Mouse (Mus musculus) layer of hippocampus, postnatal 10 days (tissue): Measurements from ENCODE around the gene Ctc1. TPM values are rescaled to one million over a fixed set of nuclear protein-coding genes. Genes with fewer than 3 reads are reported as not detected.

Experiments
- DNase-seq, 2 experiments: peaks; one replicate each; pipeline ENCODE4 v3.0.0; 2021; ENCODE audit warnings: low spot score in 2 of 2
- total RNA-seq, 2 experiments: library from RNA; stranded (reverse); gene quantifications; 2 replicates each; pipeline ENCODE4 v1.2.3; 2021

The Ctc1 gene
- total RNA-seq, 2 experiments from 2014 or later: 41.1 to 50.7 TPM

DNA sequence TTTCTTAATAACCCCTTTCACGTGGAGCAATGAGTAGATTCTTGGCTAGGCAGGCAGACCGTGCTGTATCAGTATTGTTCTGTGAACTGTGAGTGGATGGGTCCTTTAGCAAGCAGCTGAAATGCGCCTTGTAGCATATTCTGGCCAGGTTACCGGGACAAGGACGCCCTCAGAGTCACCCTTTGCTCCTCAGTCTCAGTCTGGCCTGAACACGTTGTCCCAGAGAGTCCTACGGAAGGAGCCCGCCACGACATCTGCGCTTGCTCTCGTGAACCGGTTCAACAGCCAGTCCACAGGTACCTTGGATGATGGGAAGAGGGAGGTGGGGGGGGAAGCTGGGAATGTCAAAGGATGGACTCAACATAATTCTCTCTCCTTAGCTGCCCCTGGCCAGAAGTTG lies 31.9 kb downstream of the Ctc1 start:
- DNase-seq: no peak

DNA sequence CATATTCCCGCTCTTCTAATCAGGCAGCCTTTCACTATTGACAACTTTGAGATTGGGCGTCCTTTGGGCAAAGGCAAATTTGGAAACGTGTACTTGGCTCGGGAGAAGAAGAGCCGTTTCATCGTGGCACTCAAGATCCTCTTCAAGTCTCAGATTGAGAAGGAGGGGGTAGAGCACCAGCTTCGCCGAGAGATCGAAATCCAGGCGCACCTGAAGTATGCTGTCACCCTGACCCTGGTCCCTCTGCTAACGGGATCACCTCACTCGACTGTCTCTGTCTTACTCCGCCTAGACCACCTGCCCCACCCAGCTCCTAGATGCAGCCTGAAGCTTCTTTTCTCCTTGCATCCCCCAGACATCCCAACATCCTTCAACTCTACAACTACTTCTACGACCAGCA lies 32.4 kb downstream of the Ctc1 start:
- no peak for DNase-seq

DNA sequence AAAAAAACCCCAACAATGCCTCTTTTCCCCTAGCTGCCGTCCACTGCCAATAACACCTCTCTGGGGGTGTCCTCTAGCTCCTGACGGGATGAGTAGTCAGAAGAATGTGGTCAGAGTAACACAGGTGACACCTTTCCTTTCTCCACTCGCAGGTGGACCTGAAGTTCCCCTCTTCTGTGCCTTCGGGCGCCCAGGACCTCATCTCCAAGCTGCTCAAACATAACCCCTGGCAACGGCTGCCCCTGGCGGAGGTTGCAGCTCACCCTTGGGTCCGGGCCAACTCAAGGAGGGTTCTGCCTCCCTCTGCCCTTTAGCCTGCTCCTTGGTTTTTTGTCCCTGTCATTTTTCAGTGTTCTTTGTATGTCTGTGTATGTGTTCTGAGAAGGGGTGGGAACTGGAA lies 35.0 kb downstream of the Ctc1 start:
- DNase-seq: no peak

DNA sequence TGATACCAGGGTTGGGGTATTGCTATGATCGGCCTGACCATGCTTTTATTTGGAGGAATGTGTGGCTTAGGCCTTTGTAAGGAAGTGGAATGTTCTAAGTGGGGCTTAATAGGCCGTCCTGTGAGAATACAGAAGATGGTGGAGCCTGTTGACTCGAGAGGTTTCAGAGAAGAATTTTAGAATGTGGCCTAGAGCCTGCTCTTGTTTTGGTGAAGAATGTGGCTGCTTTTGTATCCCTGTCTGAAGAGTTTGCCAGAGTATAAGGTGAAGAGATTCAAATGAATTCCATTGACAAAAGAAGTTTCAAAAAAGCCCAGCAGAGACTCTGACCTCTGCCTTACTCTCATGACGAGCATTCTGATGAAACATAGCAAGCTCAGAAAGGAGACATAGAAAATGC lies 36.1 kb downstream of the Ctc1 start:
- no peak for DNase-seq

DNA sequence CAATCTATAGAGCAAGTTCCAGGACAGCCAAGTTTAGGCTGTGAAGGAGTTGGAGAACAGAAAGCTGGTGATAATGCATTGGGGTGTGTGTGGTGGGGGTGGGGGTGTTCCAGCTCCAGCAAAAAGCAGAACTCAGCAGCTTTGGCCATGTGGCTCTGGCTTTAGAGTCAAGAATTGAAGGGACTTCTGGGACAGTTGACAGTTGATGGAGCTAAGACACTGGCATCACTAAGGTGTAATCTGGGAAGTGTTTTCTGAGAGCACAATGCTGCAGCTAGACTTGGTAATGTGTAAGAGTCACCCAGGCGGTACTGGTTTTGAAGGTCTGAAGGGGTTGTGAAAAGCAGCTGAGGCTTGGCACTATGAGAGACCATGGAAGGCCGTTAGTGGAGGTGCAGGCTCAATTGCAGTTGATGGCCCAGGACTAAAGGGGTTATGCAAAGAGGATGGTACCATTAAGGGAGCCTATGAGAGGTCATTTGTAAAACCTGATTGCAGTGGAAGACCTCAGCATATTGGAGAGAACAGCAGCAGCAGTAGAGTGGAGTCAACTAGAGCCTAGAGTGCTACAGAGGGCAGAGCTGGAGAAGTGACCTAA lies 37.2 kb downstream of the Ctc1 start:
- DNase-seq: no peak

DNA sequence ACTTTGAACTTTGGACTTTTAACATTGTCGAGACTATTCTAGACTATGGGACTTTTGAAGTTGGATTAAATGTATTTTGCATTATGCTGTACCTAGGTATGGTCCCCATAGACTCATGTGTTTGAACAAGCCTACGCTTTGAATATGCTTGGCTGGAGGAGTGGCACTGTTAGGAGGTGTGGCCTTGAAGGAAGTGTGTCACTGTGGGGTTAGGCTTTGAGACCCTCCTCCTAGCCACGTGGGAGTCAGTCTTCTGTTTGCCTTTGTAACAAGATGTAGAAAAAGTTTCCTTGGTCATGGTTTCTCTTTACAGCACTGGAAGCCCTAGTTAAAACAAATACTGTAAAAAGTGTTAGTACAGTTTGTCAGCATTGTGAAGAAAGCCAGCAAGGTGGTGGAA lies 38.1 kb downstream of the Ctc1 start:
- DNase-seq: no peak

DNA sequence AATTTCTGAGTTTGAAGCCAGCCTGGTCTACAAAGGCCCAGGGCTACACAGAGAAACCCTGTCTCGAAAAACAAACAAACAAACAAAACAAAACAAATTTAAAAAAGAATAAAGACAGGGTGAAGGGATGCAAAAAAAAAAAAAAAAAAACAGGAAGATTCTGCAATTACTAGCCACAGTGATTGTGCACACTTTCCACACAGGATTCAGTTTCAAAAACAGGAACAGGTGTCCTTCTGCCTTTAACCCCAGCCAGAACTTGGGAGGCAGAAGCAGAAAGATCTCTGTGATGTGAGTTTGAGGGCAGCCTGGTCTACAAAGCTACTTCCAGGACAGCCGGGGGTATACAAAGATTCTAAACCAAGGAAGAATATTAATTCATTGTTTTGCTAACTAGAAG lies 42.6 kb downstream of the Ctc1 start:
- no peak for DNase-seq

DNA sequence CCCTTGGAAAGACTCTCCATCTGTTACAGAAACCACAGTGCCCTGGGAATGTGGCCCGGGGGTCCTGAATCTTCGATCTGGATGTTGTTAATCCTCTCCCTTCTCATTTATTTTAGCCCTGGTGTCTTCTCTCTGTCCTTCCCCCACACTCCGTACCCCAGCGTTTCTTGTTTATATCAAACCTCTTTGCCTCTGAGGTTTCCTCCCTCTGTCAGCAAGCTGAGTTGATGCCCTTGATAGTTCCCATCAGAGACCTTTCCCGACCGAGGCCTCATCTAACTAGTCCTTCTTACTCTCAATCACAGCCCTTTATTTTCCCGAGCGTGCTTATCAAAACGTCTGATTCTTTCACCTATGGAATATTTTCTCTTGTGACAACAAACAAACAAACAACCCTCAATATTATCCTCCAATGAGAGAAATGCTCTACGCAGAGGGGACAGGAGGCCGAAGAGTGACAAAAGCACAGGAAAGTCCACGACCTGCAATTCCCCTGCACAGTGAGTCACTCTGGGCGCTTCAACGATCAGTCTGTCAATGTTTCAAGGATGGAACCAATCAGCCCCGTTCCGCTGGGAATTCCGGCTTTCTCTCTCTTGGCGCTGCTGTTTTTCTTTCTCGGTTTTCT lies 43.1 kb downstream of the Ctc1 start:
- DNase-seq: no peak

DNA sequence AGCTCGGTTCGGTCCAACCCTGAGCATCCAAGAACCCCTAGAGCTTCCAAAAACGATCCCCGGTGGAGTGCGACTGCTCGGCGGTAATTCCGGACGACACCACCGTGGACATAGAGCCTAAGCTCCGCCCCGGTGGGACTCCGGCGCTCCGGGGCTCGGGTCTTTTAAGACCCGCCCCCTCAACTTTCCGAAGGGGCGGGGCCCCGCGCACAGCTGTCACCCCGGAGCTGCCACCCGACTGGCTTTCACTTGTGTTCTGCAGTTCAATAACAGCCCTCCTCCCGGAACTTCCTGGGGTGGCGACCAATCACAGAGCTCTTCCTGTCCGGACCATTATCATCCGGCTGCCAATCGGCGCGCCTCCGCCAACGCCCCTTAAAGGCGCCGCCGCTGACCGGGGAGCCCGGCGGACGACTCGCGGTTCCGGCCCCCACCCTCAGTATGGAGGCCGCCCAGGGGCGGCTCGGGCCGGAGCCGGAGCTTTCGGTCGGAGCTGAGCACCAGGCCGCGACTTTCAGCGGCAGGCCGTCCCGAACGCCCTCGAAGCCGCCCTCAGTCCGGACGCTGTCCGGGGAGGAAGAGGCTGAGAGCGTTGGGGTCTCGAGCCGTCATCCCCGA lies 43.8 kb downstream of the Ctc1 start, which contains the start of gene Borcs6:
Gene Borcs6 (plus strand): TSS at position 361 of the 618 bp plus-strand sequence.
- DNase-seq: peak; percentile 91 to 93

DNA sequence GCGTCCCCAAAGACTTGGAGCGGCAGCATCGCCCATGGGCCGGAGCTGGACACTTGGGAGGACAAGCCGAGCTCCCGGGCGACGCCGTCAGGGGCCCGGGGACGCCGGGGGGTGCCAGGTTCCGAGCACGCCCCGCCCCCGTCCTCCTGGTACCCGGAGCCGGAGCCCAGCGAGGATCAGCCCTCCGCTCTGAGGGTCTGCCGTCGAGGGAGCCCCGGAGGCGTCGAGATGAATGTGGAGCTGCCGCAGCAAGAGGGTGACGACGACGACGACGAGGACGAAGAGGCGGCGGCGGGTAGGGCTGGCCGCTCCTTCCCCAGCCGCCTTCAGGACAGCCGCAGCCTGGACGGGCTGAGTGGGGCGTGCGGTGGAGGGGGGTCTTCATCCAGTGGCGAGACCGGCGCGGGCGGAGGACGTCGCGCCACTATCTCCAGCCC lies 44.3 kb downstream of the Ctc1 start:
- no peak for DNase-seq

DNA sequence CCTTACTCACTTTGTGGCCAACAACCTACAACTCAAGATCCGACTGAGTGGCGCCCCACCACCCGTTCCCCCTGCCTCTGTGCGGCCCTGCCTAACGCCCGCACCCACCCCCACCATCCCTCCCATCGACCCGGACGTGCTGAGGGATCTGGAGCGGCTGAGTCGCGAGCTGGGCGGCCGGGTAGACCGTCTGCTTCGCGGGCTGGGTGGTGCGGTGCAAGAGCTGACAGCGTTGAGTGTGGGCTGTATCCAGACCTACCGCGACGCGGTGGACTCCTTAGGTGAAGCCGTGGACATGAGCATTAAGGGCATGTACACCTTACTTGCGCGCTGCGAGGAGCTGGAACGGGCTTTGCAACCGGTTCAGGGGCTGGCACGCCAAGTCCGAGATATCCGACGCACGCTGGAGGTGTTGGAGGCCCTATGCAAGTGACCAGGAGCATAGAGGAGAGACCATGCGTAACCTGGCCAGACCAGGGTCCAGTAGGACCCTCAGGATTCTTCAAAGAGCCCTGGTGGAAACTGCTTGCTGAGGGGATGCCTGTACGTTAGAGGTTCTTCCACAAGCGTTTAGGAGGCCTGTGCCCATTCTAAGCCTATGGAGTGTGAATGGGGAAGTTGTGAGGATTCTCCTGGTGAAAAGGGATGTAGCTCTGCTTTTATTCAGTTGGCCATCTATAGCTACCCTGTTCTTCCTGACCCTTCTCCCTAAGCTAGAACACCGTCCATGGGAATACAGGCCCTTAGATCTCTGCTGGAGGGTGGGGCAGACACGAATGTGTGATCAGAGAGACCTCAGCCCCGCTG lies 44.9 kb downstream of the Ctc1 start:
- DNase-seq: peak in 1 of 2 experiments; percentile 39

DNA sequence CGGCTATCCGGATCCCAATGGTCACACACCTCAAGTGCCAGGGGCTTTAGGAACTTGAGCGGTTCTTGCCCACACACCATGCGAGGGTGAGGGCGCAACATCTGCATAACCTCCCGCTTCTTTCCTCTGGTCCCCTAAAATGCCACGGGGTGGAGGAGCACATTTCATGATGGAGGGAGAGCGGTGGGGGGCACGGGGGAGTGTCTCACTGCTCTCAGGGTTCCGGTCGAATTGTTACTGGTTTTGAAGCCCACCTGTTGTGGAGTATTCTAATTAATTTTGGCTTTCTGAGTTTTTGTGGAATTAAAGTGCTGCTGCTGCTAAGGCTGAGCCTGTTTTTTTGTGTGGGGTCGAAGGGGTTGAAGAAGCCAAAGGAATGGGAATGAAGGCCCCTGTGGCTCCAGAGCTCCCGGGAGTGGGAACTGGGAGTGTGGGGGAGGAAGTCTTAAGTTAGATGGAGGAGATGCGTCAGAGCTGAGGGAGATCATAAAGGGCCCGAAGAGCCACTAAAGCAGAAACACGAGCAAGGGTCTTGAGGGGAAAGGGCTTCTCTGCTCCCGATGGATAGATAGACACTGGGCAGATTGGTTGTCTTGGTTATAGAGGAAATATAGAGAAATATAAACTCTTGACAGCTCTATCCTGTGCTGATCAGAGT lies 45.7 kb downstream of the Ctc1 start:
- no peak for DNase-seq

DNA sequence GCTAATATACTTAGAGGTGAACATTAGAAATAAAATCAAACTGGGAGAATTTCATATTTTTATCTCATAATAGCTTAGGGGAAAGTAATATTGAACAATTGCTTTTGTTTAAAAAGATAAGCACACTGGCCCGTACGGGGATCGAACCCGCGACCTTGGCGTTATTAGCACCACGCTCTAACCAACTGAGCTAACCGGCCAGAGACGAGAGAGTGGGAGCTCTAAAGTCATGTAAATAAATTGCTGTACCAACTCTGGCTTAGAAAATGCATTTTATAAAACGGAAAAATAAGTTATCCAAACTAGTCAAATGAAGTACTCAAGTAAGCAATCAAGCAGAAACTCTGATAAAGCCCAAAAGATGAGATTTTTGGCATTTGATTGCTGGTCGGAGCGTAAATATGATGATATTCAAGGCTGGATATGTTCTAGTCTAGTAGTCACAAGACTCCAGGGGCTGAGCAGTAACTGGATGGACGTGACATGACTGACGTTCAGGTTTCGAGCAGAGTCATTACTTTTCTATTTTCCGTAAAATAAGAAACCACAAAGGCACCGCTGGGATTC lies 46.6 kb downstream of the Ctc1 start:
- DNase-seq: peak; percentile 70 to 81

DNA sequence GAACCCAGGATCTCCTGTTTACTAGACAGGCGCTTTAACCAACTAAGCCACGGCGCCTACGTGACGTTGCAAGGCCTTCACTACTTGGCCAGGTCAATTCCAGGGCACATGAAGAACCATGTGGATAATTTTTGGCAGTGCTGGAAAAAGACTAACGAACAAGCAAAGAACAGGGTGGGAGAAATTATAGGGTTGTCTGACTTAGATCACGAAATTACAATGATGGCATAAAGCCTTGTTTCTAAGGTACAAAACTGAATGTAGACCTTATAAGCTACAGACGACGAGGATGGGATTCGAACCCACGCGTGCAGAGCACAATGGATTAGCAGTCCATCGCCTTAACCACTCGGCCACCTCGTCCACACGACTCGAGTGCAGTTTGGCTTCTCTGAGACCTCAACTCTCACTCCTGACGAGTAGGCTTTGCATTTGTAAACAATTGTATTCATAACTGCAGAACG lies 47.1 kb downstream of the Ctc1 start:
- peak; percentile 96 to 97 for DNase-seq

DNA sequence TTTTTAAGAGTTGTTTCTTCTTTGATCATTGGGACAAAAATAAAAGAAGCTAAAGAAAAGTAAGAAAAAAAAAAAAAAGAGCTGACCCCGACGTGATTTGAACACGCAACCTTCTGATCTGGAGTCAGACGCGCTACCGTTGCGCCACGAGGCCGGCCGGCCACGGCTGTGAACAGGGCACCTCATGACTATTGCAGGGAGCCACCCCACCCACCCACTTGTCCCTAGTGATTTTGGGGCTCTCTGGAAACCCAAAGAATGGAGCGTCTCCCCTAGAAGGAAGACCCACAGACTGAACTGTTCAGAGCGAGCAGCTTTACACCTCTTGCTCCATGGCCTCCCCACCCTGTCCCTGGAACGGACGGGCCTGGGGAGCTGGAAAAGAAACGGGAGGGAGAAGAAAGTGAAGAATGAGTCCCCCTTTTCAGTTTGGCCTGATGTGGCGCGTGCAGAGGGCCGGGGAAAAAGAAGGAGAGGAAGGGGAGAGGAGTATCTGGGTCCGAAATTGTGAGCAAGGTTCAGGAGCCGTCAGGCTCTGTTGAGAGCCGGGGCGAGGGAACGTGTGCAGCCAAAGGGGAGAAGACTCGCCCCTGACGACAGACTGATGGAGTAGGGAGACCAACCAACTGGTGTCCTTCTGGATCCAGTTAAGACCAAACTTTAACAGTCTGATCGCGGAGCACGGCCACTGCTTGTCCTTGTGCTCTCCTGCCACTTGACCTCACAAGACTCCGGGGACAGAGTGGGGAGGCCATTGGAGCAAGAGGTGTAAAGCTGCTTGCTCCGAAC lies 47.9 kb downstream of the Ctc1 start:
- DNase-seq: peak; percentile 83 to 87

DNA sequence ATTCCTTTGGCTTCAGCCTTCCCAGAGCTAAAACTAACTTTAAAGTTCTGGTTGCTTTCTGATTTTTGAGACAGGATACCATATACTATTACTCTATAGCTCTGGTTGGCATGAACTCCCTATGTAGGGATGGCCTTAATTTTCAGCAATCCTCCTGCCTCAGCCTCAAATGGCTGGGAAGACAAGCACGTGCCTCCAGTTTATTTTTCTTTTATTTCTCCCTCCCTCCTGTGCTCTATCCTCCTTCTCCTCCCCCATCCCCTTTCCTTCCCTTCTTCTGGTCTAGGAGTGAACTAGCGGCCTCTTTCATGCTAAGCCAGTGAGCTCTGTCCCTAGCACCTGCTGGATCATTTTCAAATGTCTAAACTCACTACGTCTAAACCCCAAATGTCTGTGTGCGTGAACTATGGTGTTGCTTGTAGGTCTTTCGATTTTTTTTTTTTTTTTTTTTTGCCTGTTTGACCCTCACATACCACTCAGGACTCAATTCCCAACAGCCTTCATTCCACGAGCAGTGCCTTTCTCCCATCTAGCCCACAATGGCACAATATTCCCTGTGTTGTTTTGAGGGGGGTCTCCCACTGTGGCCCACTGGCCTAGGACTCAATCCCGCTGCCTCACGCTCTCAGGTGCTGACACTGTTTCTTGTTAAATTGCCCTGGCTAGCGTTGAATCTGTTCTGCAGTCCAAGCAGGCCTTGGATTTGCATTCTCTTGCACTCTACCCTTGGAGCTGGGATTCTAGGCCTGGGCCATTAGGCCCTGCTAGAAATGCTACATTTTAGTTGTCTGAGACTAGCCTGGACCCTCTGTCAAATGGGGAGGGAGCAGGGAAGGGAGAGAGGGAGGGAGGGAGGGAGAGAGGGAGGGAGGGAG lies 48.8 kb downstream of the Ctc1 start:
- no peak for DNase-seq

DNA sequence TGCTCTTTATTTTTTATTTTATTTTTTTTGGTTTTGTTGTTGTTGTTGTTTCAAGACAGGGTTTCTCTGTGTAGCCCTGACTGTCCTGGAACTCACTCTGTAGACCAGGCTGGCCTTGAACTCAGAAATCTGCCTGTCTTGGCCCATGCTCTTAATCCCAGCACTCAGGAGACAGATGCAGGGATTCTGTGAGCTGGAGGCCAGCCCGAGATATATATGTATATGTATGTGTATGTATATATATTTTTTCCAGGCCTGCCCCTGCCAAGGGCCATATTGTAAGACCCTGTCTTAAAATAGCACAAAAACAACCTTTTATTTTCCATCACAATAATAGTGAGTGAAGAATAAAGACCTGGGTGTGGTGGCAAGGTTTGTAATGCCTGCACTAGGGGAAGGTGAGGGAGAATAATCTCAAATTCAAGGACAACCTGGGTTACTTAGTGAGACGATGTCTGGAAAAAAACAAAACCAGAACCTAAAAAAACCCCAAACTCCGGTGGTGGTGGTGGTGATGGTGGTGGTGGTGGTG lies 49.7 kb downstream of the Ctc1 start:
- no peak for DNase-seq

DNA sequence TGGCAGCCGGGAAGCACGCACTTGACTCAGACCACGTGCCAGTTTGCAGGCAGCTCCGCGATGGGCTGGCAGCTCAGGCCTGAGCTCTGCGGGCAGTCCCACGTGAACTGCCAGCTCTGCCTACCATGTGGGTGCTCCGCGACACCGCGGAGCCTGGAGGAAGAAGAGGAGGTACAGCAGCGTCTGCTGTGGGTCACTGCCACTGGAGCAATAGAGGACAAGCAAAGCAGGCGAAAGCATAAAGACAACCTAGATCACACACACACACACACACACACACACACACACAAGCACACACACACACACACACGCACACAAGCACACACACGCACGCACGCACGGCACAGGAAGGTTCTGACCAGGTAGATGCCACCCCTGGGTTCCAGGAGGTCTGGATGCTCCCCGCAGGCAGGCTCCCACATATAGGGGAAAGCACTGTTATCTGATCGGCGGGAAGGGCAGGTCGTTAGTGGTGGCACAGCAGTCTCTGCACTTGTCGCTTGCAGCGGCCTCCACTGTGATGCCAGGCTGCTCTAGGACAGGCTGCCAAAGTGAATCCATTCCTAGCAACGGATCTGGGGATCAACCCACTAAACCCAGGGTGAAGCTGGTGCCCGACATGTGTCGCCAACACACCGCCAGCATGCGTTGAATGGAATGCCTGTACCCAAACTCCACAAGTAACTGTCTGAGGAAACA lies 50.6 kb downstream of the Ctc1 start:
- peak in 1 of 2 experiments; percentile 56 for DNase-seq
